Mouse (Mus musculus) erythroblast, adult 5-6 weeks (primary cell): ENCODE measurements around the gene U2af1l4. TPM values are rescaled to one million over a fixed set of nuclear protein-coding genes. Genes with fewer than 3 reads are reported as not detected.
A peak's percentile ranks its signal among the peaks of the same experiment; 100 is the strongest.

Source experiments
- ATAC-seq: replicated peaks from 2 replicates; pipeline ENCODE4 v1.8.0; 2016; ENCODE audit warnings: moderate number of reproducible peaks, mild to moderate bottlenecking, moderate TSS enrichment, inconsistent platforms; ENCODE audit not compliant: poor library complexity, low FRiP score, severe bottlenecking
- total RNA-seq, 2 experiments: library from RNA; stranded (forward) in 1 of 2; stranded (reverse) in 1 of 2; fragments of 150-400 nt in 1 of 2; fragments of 200-764, 138-1000 nt in 1 of 2; gene quantifications; 2 replicates each; pipeline versions ENCODE4 v1.2.3 to v1.2.4; 2015 to 2017; ENCODE audit warnings: low replicate concordance in 2 of 2

Gene U2af1l4
- total RNA-seq, 2 experiments from 2014 or later: 3.5 to 30.0 TPM

DNA sequence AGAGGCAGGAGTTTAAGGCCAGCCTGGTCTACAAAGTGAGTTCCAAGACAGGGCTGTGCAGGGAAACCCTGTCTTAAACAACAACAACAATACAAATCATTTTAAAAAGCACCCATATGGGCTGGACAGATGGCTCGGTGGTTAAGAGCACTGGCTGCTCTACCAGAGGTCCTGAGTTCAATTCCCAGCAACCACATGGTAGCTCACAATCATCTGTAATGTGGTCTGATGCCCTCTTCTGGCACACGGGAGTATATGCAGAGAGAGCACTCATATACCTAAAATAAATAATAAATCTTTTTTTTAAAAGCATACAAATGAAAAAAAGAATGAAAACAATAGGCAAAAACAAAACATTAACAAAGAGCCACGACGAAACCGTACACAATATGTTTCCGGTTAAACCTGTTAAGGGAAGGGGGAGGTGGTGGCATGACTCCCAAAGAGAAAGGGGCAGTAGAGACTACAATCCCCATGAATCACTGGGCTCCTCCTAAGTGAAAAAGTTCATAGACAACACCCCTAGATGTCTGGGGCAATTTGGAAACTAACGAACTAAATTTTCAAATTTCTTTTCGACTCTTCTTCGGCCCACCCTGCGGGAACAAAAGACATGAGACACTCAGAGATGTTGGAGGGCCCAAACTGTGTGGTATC lies 11.5 kb upstream of the U2af1l4 start:
- peak; percentile 59 for ATAC-seq

DNA sequence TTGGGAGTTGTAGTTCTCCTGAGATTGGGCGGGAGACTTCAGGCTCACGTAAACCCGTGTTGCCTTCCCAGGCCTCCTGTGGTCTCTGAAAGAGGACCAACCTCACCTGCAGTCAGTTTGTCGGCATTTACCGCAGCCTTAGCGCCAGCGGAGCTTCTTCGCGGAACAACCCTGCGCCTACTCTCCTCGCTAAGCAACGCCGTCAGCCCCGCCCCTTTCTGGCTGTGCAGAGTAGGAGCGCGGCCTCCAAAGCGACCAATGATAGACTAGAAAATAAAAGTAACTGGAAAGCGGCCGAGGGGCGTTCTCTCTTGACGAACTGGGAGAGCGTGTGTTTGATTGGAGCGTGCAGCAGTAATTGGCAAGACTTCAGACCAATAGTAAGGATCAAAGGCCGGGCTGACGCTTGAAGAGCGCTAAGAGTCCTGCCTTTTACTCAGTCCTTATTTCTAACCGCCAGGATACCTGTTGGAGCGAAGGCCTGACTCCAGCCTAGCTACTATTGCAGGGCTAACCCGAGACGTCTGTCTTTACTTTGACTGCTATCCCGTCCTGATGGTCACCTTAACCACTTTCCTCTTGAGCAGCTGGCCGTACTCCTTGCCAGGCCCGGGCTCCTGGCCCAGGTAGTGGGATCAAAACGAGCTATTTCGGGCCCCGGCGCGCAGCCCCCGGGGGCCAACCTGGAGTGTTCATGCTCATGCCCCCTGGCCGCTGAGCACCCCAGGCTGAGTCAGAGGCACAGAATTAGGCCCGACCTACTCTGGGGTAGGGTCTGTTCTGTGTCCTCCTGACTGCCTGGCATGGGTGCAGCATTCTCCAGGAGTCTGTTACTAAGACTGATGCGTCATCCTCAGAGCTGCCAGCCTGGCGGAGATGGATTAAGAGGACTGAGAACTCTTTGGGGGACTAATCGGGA lies 10.7 kb upstream of the U2af1l4 start, which contains the start of the genes Hspb6 and Proser3:
Gene Hspb6, plus strand, starts transcription at position 77 of the 919 bp plus-strand sequence.
Gene Proser3, minus strand, starts transcription at position 198 of the 919 bp plus-strand sequence.
- peak; percentile 89 for ATAC-seq

DNA sequence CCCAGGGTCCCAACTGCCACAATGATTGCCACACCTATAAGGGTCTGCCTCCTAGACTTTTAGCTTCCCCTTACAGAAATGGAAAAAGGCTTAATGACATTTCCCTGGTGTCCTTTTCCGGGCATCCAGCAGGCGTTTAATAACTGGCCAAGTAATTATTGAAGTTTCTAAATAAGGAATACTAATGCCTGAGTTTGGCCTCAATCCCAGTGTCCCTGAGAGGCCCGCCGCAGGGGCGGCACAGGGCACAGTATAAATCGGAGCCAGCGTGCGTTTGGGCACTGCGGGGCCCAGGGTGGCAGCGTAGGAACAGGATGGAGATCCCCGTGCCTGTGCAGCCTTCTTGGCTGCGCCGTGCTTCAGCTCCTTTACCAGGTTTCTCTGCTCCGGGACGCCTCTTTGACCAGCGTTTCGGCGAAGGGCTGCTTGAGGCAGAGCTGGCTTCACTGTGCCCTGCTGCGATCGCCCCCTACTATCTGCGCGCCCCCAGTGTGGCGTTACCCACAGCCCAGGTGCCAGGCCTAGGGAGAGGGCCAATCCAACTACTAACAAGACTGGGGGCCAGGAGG lies 10.0 kb upstream of the U2af1l4 start:
- peak; percentile 19; the same call in 1 of the 2 replicates for ATAC-seq

DNA sequence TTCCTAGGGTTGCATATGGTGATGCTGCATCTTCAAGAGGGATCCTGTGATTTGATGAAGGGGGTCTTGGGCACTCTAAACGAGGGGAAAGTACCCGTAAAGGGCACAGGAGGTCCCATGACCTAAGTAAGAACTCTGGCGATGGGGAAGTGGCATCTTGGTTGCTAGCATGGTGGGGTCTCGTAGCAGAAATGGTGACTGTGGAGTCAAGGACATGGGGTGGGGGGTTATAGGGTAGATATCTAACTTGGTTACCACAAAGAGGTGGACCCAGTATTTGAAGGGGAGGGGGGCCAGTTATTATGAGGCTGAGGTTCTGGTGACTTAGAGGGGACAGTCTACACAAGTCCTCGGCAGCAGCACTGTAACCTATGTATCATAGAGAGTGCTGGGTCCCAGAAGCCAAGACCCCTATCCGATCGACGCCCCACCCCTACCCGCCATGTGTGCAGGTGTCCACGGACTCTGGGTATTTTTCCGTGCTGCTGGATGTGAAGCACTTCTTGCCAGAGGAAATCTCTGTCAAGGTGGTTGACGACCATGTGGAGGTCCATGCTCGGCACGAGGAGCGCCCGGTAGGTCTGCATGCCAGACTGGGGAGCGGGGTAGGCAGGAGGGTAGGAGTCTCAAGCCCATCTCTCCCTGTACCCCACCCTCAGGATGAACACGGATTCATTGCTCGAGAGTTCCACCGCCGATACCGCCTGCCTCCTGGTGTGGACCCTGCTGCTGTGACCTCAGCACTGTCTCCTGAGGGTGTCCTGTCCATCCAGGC lies 9.1 kb upstream of the U2af1l4 start:
- no peak for ATAC-seq

DNA sequence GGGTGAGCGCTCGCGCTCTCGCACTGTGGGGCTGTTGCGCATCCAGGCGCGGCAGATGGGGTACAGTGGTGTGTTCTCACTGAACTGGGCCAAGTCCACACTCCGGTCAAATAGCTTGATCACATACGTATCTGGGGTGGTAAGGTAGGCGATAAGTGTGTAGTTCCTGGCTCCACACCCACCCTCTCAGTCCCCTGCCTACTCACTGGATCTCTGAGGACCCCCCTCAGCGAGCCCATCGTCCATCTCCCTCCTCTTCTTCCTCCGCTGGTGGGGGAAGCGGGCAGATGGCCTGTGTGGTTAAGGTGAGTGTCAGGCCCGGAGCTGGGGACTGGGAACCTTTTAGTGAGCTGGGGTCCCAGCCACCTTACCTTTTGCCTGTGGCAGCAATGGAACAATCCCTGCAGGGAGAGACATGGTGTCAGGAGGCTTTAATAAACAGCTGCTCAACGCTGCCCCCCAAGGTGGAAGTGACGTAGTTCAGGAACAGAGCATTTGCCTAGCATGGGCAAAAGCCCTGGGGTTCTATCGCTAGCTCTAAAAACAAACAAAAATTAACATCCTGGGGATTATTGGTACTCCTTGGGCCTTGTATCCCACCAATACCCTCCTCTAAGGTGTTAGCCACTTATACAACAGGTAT lies 6.1 kb upstream of the U2af1l4 start:
- ATAC-seq: no peak

DNA sequence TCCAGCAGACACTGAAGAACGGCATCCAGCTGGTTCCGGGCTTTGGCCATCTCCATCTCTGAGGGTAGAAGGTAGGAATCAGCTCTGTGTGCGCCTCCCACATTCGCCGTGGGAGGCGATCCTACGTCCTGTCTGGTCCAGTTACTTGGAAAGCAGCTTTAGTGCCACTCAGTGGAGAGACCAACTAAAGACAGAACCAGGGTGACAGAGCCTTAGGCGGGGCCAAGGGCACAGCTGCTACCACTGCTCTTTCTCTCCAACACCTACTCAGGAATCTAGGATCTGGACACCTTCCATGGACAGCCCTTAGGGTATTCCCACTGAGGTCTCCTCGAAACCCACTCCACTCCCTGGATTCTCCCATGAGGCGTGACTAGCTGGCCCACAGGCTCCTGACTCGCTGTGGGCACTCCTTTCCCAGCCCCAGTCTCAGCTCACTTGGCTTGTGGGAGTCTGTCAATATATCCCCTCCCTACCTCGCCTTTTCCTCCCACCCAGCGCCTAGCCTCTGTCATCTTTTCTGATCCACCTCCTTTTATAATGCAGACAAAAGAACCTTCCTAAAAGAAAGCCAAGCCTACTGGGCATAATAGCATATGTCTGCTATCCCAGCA lies 5.1 kb upstream of the U2af1l4 start:
- no peak for ATAC-seq

DNA sequence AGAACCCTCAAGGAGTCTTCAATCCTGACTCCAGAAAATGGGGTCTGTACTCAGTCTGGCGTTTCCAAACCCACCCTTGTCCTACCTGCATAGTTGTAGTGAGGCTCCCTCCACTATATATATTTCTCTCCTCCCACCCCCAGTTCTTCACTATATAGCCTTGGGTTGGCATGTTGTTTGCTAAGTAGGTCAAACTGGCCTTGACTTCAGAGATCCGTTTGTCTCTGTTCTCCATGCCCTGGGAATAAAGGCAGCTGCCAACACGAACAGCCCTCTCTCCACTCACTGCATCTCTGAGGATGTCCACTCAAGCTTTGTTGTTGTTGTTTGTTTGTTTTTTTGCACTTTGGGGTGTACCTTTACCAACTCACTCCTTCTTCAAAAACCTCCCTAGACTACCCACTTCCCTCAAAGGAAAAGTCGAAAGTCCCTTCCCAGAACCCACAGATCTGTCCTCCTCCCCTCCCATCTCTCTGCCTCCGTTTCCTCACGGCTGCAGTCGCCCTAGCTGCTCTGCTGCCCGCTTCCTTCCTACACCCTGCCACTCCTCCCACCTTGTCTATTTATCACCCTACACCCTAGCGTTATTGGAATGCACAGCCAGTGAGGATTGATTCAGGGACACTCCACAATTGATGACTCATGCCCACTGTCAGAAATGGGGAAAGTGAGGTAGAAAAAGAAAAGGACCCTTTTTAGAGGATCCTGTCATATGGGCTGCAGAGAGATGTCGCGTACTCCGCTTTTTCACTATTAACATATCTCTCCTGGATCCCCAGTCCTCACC lies 4.3 kb upstream of the U2af1l4 start:
- peak; percentile 50 for ATAC-seq

DNA sequence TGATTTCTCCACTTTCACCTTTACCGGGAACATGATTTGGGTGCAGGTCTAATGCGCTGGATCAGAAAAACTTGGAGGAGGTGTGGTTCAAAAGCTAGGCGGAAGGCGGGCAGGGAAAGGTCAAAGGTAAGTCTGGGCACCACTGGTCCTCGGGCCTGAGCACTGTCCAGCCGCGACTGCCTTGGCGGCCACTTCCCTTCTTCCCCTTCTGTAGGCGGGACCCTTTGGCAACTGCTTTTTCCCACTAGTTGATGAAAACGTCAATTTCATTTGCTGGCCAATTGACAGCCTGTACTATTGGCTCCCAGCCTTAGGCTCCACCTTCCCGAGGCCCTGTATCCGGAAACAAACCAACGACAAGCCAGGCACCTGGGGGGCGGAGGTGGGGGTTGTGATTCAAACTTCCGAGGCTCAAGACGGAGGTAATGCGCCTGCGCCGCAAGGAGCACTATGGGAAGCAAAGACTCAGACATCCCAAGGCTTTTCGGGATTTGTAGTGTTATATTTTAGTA lies 3.6 kb upstream of the U2af1l4 start, which contains the start of gene Lin37:
Gene Lin37, minus strand, starts transcription at position 396 of the 512 bp plus-strand sequence.
- peak; percentile 71 for ATAC-seq

DNA sequence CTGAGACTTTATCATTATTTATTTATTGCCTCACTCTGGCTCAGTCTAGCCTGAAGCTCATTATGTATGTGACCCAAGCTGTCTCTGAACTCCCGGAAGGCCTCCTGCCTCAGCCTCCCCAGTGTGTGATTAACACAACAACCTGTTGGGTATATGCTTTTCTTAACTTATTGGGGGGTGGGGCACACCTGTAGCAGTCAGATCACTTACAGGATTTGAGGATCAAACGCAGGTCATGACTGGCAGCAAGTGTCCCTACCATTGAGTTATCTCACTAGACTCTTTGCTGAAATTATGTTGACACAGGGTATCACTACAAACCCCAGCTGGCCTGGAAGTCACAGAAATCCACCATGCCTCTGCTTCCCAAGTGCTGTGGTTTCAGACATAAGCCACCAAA lies 2.8 kb upstream of the U2af1l4 start:
- ATAC-seq: no peak

DNA sequence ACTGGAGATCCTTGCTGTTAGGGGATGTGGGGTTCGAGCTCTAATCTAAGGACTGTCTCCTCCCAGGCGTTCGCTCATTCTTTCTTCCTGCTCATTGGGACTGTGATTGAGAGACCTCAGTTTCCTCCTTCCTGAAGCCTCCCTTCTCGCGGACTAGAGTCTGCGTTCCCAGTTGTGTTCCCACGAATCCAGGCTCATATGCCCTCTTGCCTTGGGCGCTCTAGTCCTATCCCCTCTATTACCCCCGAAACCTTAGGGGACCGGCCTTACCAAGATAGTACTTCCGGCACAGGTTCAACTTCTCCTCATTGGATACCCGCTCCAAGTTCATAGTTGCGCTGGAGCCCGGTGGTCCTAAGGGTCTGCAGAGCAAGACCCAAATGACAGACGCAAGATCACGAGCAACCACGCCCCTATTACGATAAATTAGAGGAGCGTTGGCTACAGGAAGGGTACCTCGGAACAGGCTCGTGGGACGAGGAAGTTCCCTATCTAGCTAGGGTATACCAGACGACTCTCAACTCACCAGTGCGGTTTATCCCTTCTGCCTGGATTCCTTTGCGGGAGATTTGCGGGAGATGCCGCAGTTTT lies 480 bp upstream of the U2af1l4 start:
- ATAC-seq: peak; percentile 17

DNA sequence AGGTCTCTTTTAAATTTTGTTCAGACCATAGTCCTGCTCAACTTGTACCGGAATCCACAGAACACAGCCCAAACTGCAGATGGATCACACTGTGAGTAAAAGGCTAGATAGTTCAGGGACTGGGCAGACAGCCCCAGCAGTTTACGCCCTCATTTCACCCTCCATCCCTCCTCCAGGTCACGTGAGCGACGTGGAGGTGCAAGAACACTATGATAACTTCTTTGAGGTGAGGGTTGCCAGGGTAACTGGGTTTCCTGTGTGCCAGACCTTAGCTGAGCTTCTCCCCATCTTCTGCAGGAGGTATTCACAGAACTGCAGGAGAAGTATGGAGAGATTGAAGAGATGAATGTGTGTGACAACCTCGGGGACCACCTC lies 792 bp downstream of the U2af1l4 start:
- ATAC-seq: peak; percentile 16

DNA sequence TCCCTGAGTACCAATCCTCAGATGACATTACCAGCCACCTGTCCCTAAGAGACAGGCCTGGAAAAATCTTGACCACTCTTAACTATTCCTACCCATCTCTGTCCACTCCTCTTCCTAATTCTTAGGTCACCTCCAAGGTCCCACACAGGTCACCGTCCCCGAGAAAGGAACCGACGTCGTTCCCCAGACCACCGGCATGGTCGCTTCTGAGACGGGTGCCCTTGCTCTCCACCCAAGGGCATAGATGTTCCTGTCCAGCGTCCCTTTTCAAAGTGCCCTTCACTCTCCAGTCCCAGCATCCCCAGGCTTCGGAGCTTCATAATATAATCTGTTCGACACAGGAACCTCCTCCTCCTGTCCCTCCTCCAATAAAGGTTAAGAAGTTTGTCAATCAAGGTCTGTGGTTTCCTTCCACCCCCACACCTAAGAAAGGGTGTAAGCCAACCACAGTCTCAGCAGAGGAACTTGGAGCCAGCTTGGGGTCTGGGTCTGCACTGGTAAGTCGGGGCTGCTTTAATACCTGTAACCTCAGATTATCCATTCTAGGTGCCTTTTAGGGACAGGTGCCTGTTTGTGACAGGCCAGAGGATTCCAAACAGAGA lies 2.0 kb downstream of the U2af1l4 start, which contains the start of gene Igflr1:
Gene Igflr1, plus strand, starts transcription at position 458 of the 602 bp plus-strand sequence.
- ATAC-seq: no peak

DNA sequence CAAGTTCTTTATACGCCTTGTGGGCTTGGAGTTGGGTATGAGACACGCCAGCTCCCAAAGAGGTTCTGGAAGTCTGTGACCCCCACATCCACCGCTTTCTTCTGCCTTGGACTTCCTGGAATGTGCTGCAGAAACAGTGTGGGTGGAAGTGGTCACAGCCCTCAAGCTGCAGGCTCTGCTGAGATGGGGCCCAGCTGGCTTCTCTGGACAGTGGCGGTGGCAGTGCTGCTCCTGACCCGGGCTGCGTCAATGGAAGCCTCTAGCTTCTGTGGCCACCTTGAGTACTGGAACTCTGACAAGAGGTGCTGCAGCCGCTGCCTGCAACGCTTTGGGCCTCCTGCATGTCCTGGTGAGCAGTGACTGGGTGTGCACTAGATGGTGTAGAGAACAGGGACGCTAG lies 2.9 kb downstream of the U2af1l4 start:
- no peak for ATAC-seq

DNA sequence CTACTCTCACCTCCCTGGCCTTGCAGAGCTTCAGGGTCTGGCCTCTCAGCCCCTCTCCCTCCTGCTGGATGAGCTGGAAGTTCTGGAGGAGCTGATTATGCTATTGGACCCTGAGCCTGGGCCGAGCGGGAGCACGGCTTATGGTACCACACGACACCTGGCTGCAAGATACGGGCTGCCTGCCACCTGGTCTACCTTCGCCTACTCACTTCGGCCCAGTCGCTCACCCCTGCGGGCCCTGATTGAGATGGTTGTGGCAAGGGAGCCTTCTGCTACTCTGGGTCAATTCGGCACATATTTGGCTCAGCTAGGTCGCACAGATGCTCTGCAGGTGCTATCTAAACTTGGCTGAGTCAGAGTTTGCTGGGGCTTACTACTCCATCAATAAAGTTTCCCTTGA lies 4.5 kb downstream of the U2af1l4 start:
- no peak for ATAC-seq

DNA sequence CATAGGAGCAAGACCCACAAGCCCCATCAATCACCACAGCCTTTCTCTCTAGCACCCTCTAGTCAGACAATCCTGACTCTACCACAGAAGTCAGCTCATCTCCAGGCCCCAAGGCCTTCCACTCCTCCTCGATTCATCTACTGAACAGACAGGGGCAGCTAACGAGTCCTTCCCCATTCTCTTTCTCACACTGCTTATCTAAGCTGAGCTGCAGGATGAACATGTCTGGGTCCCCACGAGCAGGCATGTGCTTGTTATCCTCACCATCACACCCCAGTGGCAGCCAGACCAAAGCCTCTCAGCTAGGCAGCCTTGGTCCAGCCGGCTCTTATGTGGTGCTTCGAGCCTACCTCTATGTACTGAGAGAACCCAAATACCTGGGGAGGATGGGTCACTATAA lies 9.3 kb downstream of the U2af1l4 start:
- ATAC-seq: peak; percentile 48

DNA sequence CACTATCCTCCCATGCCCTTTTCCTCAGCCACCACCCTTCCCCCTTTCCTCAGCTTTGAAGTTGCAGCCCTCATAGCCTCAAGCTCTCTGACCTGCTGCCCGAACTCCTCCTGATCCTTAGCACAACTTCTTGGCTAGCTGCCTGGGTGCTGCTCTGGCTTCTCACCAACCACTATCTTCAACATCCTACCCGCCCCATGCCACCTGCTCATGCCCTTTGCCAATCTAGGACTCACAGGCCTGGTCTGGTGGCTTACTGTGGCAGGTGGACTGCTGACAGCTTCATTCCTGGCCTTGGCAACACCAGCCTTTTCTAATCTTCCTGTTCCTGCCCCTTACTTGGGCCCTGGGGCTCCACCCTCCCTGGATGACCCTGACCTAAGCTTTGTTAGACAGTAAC lies 9.9 kb downstream of the U2af1l4 start:
- ATAC-seq: peak; percentile 89

DNA sequence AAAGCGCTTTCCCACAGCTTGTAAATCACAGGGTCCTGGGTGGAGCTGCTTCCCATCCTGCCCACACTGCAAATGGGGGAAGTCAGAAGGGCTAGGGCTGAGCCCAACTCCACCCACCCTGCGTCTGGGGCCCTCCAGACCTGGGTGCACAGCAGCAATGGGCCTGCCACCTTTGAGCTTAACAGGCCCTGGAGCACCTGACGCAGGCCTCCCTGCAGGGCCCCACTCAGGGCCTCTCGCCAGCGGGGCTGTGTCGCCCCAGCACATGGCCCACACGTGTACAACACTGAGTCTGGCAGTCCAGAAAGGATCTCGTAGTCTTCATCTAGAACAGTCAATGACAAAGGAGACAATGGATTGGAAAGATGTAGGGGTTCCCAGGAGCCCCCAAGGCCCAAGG lies 16.8 kb downstream of the U2af1l4 start:
- no peak for ATAC-seq
